Mouse (Mus musculus) kidney, embryonic 15.5 days (tissue): ENCODE results near the gene Gpd1. TPM values are rescaled to one million over a fixed set of nuclear protein-coding genes. Genes with fewer than 3 reads are reported as not detected.

Experiments
- ATAC-seq: fragments of 200-750 bp; cut with Nextera tagmentation; replicated peaks from 2 replicates; pipeline ENCODE4 v1.8.0; 2017; ENCODE audit warnings: moderate TSS enrichment; ENCODE audit not compliant: low FRiP score
- H3K27ac ChIP-seq: fragments of 300-500 bp; sonication (generic); 2 replicates; pipeline ENCODE4 v1.5.1; 2015; ENCODE audit warnings: mild to moderate bottlenecking, inconsistent platforms
- H3K27me3 ChIP-seq: fragments of 300-500 bp; sonication (generic); 2 replicates; pipeline ENCODE4 v1.6.1; 2015; ENCODE audit warnings: inconsistent platforms
- H3K36me3 ChIP-seq: fragments of 300-500 bp; sonication (generic); 2 replicates; pipeline ENCODE4 v1.6.1; 2015; ENCODE audit warnings: inconsistent platforms
- H3K4me1 ChIP-seq: fragments of 300-500 bp; sonication (generic); 2 replicates; pipeline ENCODE4 v1.6.1; 2015; ENCODE audit warnings: inconsistent platforms
- H3K4me2 ChIP-seq: fragments of 300-500 bp; sonication (generic); 2 replicates; pipeline ENCODE4 v1.6.1; 2015; ENCODE audit warnings: moderate library complexity, mild to moderate bottlenecking, inconsistent platforms
- H3K4me3 ChIP-seq: fragments of 300-500 bp; sonication (generic); replicated peaks from 2 replicates; pipeline ENCODE4 v1.5.1; 2015; ENCODE audit warnings: mild to moderate bottlenecking, inconsistent platforms
- H3K9ac ChIP-seq: fragments of 300-500 bp; sonication (generic); 2 replicates; pipeline ENCODE4 v1.6.1; 2015; ENCODE audit warnings: mild to moderate bottlenecking, inconsistent platforms
- H3K9me3 ChIP-seq: fragments of 300-500 bp; sonication (generic); replicated peaks from 2 replicates; pipeline ENCODE4 v1.6.1; 2016; ENCODE audit warnings: inconsistent platforms
- WGBS: fragments of 180-500 bp; shearing (Covaris S2); methylation state at CpG from one replicate; pipeline ENCODE4 v1.1.7; 2015; ENCODE audit warnings: mixed read lengths; 5-methylcytosine and 5-hydroxymethylcytosine counted together
- polyA plus RNA-seq: library from polyadenylated mRNA; unstranded; fragments of >200 nt; fragmentation: Nextera tagmentation; extraction: Ambion mirVana; gene quantifications from 2 replicates; pipeline ENCODE4 v1.2.1, GENCODE M21; 2015

The Gpd1 gene
- polyA plus RNA-seq, 1 experiment from 2014 or later: 28.5 TPM

DNA sequence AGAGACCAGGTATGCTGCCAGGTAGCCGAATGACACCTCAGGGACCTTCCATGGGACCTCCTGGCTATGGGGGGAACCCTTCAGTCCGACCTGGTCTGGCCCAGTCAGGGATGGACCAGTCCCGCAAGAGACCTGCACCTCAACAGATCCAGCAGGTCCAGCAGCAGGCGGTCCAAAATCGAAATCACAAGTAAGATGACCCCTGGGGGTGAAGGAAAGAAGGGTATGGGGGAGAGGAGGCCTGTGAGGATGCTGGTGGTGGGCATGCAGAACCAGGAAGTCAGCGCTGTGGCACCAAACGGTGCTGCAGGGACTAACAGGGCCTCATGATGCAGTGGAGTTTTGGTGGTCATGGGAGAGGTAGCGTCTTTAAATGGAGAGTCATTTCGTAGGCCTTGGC is 14.2 kb upstream of the Gpd1 start:
- 58% methylated on average over 9 of the region's 9 CpGs for WGBS

DNA sequence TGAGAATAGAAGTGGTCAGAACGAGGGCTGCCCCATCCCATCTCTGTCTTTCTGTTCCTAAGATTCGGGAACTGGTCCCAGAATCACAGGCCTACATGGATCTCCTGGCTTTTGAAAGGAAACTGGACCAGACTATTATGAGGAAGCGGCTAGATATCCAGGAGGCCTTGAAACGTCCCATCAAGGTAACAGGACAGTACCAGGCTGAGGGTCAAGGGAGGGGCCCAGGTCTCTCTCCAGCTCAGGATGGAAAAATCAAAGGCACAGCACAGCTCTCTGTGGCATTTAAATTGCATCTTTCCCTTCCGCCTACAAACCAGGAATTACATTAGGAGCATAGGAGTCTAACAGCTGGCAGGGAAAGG is 13.7 kb upstream of the Gpd1 start:
- Histone ChIP-seq H3K4me1 (peaks cover 52% of the 10 kb centered on the region), H3K27me3 (0 out of 2 replicates have a peak, but pooled peaks cover 2% of the 10 kb centered on the region), H3K27ac (peak overlapping the region; percentile 97), H3K4me3 (peak overlapping the region; percentile 91; the same call in 1 of the 2 replicates), H3K4me2 (peak overlapping the region; percentile 73), H3K36me3 (peaks cover 43% of the 10 kb centered on the region), H3K9me3 (no peaks in the 10 kb centered on the region), H3K9ac (peak overlapping the region; percentile 98; the same call in 1 of the 2 replicates)
- no peak for ATAC-seq
- 66% methylated on average over 5 of the region's 5 CpGs for WGBS

More for the DNA sequence above, 14.2 kb upstream of the Gpd1 start:
- Histone ChIP-seq H3K4me1 (peaks cover 56% of the 10 kb centered on the region), H3K36me3 (peaks cover 37% of the 10 kb centered on the region), H3K4me2 (peak overlapping the region; percentile 73), H3K9ac (peak overlapping the region; percentile 98), H3K9me3 (no peaks in the 10 kb centered on the region), H3K27ac (peak overlapping the region; percentile 97; the same call in 1 of the 2 replicates), H3K4me3 (peak overlapping the region; percentile 91), H3K27me3 (0 out of 2 replicates have a peak, but pooled peaks cover 5% of the 10 kb centered on the region)
- no peak for ATAC-seq

DNA sequence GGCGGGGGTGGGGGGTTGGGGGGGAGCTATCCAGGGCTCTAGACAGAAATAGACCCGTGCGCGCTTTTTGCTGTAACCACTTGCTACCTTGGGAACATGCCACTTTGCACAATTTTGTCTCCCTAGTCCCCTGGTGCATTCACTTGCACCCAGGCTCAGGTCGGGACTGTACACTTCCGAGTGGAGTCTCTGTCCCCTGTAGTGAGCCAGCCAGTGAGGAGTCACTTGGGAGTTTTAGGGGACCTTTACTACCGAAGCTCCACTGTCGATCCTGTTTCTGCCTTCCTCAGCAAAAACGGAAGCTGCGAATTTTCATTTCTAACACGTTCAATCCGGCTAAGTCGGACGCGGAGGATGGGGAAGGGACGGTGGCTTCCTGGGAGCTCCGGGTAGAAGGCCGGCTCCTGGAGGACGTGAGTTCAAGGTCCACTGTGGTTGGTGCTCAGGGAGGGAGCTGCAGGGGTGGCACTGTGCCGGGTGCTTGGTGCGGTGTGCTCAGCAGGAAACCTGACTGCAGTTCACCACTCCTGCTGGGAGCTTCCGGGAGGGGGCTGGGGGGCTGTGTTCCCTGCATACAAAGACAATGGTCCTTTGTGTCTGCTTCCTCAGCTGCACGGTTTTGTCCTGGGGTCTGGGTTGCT is 13.2 kb upstream of the Gpd1 start:
- no peaks in the 10 kb centered on the region for H3K9me3 ChIP-seq
- H3K27me3 ChIP-seq: no peaks in the 10 kb centered on the region
- H3K4me1 ChIP-seq: peaks cover 48% of the 10 kb centered on the region
- peak overlapping the region; percentile 4; the same call in 1 of the 2 replicates for H3K4me3 ChIP-seq
- no peak for ATAC-seq
- 44% methylated on average over 23 of the region's 23 CpGs for WGBS
- H3K27ac ChIP-seq: peak overlapping the region; percentile 97
- peak overlapping the region; percentile 23; the same call in 1 of the 2 replicates for H3K9ac ChIP-seq
- peak overlapping the region; percentile 73 for H3K4me2 ChIP-seq
- peaks cover 48% of the 10 kb centered on the region for H3K36me3 ChIP-seq

DNA sequence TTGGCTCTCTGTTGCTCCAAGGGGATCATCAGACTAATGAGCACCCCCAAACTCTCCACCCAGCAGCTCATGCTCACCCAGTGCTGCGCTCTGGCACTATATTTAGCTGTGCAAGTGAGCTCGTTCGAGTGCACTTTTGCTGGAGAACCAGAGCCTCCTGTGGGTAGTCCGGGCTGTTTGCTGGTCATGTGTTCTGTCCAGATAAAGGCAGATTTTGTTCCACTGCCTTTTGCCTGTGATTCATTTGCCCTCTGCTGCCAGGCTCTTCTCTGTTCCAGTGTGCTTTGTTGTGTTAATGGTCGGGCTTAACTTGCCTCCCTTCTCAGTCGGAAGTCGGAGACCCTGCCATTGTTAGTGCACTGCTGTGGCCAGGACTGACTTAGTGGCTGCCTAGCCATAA is 12.4 kb upstream of the Gpd1 start:
- no peaks in the 10 kb centered on the region for H3K9me3 ChIP-seq
- H3K4me2 ChIP-seq: peak overlapping the region; percentile 73
- H3K4me3 ChIP-seq: no peak overlapping the region
- peak overlapping the region; percentile 97 for H3K27ac ChIP-seq
- H3K4me1 ChIP-seq: peaks cover 44% of the 10 kb centered on the region
- no peak for ATAC-seq
- no peak overlapping the region for H3K9ac ChIP-seq
- H3K27me3 ChIP-seq: no peaks in the 10 kb centered on the region
- 63% methylated on average over 7 of the region's 7 CpGs for WGBS
- H3K36me3 ChIP-seq: peaks cover 55% of the 10 kb centered on the region

DNA sequence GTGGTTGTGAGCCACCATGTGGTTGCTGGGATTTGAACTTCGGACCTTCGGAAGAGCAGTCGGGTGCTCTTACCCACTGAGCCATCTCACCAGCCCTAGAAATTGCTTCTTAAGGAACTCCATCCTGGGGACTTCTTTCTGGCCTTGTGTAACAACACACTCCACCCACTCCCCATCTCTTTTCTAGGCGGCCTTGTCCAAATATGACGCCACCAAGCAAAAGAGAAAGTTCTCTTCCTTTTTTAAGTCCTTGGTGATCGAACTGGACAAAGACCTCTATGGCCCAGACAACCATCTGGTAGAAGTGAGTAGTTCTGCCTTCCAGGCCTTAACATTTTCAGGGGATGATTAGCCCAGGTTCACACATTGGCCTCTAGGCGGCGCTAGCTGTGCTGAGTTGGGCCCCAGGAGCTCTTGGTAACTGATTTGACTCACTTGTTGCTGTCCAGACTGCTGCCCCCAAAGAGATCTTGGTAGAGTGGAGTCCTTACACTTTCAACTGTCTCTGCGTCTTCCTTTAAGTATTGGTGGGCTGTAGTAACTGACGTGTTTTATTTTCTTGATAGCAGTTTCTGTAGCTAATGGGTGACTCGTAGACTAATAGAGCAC is 11.8 kb upstream of the Gpd1 start, which contains the start of gene Gm17349:
Gm17349 (minus strand) TSS at position 51 of the 609 bp plus-strand sequence.
- ATAC-seq: no peak
- Histone ChIP-seq H3K9ac (peak within 1 kb of the TSS; percentile 23; the same call in 1 of the 2 replicates), H3K4me1 (peaks cover 39% of the 10 kb centered on the region), H3K27ac (peak within 1 kb of the TSS; percentile 97), H3K9me3 (no peaks in the 10 kb centered on the region), H3K4me3 (peak within 1 kb of the TSS; percentile 4; the same call in 1 of the 2 replicates), H3K27me3 (no peaks in the 10 kb centered on the region), H3K36me3 (peaks cover 62% of the 10 kb centered on the region), H3K4me2 (peak within 1 kb of the TSS; percentile 73)
- 66% methylated on average over 11 of the region's 11 CpGs for WGBS

DNA sequence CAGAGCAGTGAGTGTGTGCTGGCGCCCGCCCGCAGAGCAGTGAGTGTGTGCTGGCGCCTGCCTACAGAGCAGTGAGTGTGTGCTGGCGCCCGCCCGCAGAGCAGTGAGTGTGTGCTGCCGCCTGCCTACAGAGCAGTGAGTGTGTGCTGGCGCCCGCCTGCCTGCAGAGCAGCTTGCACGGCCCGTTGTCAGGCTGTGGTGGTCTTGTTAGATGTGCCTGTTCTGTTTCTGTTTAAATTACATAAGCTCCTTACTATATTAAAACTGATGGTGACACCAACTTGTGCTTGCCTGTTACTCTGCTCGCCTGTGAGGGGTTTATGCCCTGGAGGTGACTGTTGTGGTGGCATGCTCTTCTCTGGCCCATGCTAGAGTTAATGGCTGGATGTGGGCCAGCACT is 9.1 kb upstream of the Gpd1 start:
- Histone ChIP-seq H3K9ac (no peak overlapping the region), H3K27ac (no peak overlapping the region), H3K36me3 (peaks cover 88% of the 10 kb centered on the region), H3K4me2 (no peak overlapping the region), H3K4me3 (no peak overlapping the region), H3K27me3 (no peaks in the 10 kb centered on the region), H3K9me3 (no peaks in the 10 kb centered on the region), H3K4me1 (peaks cover 31% of the 10 kb centered on the region)
- no peak for ATAC-seq
- WGBS: 93% methylated on average over 13 of the region's 13 CpGs

DNA sequence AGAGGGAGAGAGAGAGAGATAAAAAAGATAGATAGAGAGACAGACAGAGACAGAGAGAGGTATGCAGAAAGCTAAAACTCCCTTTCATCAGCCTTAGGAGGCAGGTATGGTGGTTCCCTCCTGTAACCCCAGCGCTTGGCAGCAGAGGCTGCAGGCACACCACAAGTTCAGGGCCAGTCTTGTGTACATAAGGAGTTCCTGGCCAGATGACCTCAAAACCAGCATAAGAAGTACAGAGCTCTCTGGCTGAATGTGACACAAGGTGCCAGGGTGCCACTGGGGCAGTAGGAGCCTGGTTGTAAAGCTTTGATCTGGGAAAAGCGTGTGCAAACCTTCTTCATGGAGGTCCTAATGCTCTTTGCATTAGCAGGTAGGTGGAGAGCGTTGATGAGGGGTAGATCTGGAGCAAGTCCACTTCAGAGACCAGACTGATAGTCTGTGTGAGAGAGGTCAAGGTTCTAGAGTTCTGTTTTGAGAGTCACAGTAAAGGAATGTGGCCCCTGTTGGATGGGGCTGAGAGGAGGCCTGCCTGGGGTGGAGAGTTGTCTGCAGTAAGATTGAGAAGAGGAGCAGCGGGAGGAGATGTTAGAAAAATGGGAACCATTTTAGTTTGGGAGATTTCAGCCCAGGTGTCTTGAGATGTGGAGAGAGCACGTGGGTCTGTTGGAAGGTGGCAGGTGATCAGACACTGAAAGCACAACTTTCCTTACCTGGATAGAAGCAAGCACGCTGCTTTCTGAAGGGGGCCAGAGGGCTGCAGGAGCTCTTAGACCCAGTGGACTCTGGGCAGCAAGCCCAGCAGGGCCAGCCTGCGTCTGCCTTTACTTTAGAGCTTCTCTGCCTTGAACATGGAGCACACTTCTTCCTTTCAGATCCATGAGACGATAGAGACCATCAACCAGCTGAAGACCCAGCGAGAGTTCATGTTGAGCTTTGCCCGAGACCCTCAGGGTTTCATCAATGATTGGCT is 6.8 kb upstream of the Gpd1 start:
- H3K4me3 ChIP-seq: no peak overlapping the region
- WGBS: 89% methylated on average over 10 of the region's 10 CpGs
- no peak overlapping the region for H3K4me2 ChIP-seq
- H3K4me1 ChIP-seq: peaks cover 19% of the 10 kb centered on the region
- no peaks in the 10 kb centered on the region for H3K27me3 ChIP-seq
- H3K9ac ChIP-seq: no peak overlapping the region
- H3K27ac ChIP-seq: no peak overlapping the region
- H3K36me3 ChIP-seq: peaks cover 88% of the 10 kb centered on the region
- H3K9me3 ChIP-seq: no peaks in the 10 kb centered on the region
- no peak for ATAC-seq

DNA sequence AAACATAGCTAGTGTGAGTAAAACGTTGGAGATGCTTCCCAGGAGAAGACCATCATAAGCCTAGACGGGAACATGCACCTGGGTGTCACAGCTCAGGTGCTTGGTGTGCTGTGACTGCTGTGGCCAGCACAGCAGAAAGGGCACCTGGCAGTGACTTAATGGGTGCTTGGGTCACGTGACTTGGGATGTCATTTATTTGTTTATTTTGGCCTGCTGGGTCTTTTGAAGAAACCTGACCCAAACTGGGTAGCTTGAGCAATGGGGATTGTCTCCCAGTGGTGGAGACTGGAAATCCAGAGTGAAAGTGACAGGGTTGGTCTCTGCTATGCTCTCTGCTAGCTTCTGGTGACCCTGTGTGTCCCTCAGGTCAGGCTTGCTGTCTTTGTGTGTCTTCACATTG is 5.8 kb upstream of the Gpd1 start:
- Histone ChIP-seq H3K27me3 (no peaks in the 10 kb centered on the region), H3K9me3 (no peaks in the 10 kb centered on the region)
- ATAC-seq: no peak

DNA sequence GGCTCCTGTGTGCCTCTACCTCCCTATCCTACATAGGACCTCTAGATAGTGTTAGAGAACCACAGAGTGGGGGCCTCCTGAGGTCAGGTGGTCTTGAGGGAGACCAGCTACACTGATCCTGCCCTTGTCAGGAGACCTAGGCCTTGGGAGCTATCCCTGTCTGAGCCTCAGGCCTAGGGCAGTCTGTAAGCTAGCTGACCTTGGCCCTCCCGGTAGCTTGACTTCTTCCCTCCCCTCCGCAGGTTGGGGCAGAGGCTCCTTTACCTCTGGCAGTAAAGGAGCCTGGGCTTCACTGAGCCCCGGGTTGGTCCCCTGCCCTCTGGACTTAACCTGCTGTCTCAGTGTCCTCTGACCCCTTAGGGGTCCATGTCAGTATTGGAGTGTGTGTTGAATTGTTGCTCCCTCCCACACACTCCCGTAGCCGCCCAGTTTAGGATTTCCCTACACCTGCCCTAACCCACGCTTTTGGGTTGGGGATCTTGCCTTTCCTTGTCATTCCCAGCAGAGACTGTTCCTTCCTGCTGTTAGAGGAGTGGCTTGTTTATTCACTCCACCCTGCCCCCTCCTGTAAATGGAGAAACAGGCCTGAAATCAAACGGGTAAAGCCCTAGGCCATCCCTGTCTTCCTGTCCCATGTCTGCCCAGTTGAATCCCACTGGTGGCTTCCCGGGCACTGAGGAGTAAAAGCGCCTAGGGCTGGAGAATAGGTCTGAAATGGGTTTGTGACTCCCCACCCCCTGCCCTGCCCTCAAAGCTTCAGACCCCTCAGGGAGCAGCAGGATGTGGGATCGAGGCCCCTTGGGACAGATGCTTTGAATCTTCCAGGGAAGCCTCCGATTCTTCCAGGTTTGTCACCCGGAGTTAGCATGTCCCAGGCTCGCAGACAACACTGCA is 4.4 kb upstream of the Gpd1 start:
- Histone ChIP-seq H3K27ac (0 out of 2 replicates have a peak overlapping the region, but pooled peaks have one; percentile 24), H3K4me2 (no peak overlapping the region), H3K9me3 (no peaks in the 10 kb centered on the region), H3K27me3 (no peaks in the 10 kb centered on the region), H3K9ac (no peak overlapping the region), H3K4me3 (no peak overlapping the region), H3K36me3 (peaks cover 66% of the 10 kb centered on the region), H3K4me1 (peaks cover 41% of the 10 kb centered on the region)
- peak; percentile 11; the same call in 1 of the 2 replicates for ATAC-seq
- WGBS: 51% methylated on average over 13 of the region's 13 CpGs

More for the DNA sequence above, 5.8 kb upstream of the Gpd1 start:
- H3K27ac ChIP-seq: no peak overlapping the region
- peaks cover 29% of the 10 kb centered on the region for H3K4me1 ChIP-seq
- H3K9ac ChIP-seq: no peak overlapping the region
- 58% methylated on average over 3 of the region's 3 CpGs for WGBS
- no peak overlapping the region for H3K4me2 ChIP-seq
- peaks cover 80% of the 10 kb centered on the region for H3K36me3 ChIP-seq
- H3K4me3 ChIP-seq: no peak overlapping the region

DNA sequence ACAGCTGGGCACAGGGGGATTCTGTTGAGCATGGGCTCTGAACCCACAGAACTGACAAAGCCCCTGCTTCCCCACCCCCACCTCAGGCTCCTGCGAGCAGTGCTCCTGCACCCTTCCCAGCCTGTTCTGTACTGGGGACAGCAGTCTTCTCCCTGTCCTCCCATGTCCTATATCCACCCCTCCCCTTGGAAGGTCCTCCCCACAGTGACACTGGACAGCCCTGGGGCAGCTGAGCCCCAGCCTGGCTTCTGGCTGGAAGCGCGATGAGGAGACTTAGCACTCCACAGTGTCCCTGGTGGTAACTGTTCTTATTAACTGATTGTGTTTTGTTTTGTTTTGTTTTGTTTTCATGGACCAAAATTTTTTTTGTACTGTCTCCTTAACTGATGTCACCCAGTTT is 3.7 kb upstream of the Gpd1 start:
- Histone ChIP-seq H3K36me3 (peaks cover 60% of the 10 kb centered on the region), H3K27ac (0 out of 2 replicates have a peak overlapping the region, but pooled peaks have one; percentile 24), H3K27me3 (no peaks in the 10 kb centered on the region), H3K4me2 (no peak overlapping the region), H3K4me1 (peaks cover 48% of the 10 kb centered on the region), H3K9me3 (no peaks in the 10 kb centered on the region), H3K4me3 (no peak overlapping the region), H3K9ac (no peak overlapping the region)
- WGBS: 88% methylated on average over 3 of the region's 3 CpGs
- ATAC-seq: no peak

DNA sequence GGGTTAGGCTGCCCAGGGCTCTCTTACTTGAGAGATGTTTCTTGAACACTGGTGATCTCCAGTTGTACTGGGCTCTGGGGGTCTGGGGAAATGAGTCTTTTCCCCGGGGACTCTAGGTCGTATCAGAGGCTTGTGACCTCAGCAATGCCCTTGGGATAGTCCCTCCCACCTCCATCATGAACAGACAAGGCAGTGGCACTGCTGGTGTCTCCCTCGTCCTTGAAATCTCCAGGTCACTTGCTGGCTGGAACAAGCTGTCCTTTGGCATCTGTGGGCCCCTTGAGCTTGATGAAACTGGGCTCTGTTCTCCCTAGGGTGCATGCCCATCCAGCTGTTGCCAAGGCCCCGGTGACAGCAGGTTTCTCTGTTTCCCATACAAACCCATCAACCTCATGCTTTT is 3.1 kb upstream of the Gpd1 start:
- H3K27ac ChIP-seq: 0 out of 2 replicates have a peak overlapping the region, but pooled peaks have one; percentile 15
- H3K4me3 ChIP-seq: no peak overlapping the region
- H3K4me2 ChIP-seq: no peak overlapping the region
- H3K4me1 ChIP-seq: peaks cover 54% of the 10 kb centered on the region
- H3K27me3 ChIP-seq: no peaks in the 10 kb centered on the region
- ATAC-seq: no peak
- H3K36me3 ChIP-seq: peaks cover 53% of the 10 kb centered on the region
- H3K9me3 ChIP-seq: no peaks in the 10 kb centered on the region
- H3K9ac ChIP-seq: no peak overlapping the region
- WGBS: 61% methylated on average over 4 of the region's 4 CpGs
